Mouse (Mus musculus): ENCODE results near the gene Arglu1. TPM values are rescaled to one million over a fixed set of nuclear protein-coding genes. Genes with fewer than 3 reads are reported as not detected.

The Arglu1 gene
- total RNA-seq (2021): 10 to 100 TPM; 26.0 to 26.8 TPM
- long read RNA-seq, experiment 1, transcript Arglu1-201 (4 exons, 3,197 nt): major isoform, 26 of 33 reads
- long read RNA-seq, experiment 1, partial matches to known transcripts: 0 of 33 reads
- long read RNA-seq, experiment 1, other reads (novel, unspliced or antisense): 7 of 33 reads
- long read RNA-seq, experiment 2, transcript Arglu1-201 (4 exons, 3,197 nt): major isoform, 34 of 49 reads
- long read RNA-seq, experiment 2, partial matches to known transcripts: 0 of 49 reads
- long read RNA-seq, experiment 2, other reads (novel, unspliced or antisense): 12 of 49 reads

- DNase-seq: peak; percentile 98
- intact Hi-C loops (cut with DNase I; ENCODE audit: low total_unique reads): no loop called here
Observed at GRCm38 (mm10) chr8:8690146-8691092, at the start of gene Arglu1. TSS of gene Arglu1 (minus strand) at chr8:8690521.

DNA sequence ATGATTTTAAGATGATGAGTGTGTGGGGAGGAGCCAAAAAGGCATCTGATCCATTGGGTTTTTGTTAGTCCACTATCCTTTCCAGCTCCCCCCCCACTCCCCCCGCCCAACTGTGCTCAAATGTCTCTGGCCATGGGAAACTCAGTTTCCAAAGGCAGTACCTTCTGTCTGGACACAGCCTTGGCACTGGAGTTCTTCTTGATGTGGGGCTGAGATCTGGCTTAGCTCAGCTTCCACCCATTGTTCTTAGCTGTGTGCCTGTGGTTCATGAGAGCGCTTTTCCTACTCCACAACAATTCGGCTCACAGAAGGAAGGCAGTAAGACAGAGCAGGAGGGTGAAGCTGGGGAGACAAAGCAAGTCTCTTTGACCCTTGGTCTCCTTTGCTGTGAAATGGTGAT lies 47.0 kb upstream of the Arglu1 start:
- intact Hi-C loops (cut with DNase I; ENCODE audit: low total_unique reads): no loop called here
- DNase-seq: peak; percentile 5

DNA sequence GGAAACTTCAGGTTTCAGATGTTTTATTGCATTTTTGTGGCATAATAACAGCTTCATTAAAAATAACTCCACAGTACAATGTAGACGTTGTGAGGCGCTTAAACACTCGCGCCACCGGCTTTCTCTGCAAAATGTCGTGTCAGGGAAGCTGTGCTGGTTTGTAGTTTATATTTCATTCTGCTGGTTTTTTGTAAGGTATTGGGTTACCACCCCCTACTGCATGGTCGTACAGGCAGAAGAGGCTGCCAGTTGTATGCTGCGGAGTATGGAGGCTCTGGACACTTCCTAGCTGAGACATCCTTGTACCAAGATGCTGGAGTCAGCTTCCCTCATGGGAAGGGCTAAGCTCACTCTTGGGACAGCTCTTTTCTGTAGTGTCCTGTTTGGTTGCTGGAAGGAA lies 46.5 kb upstream of the Arglu1 start:
- DNase-seq: no peak
- intact Hi-C loops (cut with DNase I; ENCODE audit: low total_unique reads): no loop called here

GRCm38 (mm10) chr8:8733804-8734203 lies 43.5 kb upstream of the Arglu1 start:
- DNase-seq: no peak
- intact Hi-C loops (cut with DNase I; ENCODE audit: low total_unique reads): no loop called here

- no peak for DNase-seq
- intact Hi-C loops (cut with DNase I; ENCODE audit: low total_unique reads): no loop called here
Observed at GRCm38 (mm10) chr8:8728643-8729042, 38.3 kb upstream of the Arglu1 start.

GRCm38 (mm10) chr8:8726547-8726946 lies 36.2 kb upstream of the Arglu1 start:
- intact Hi-C loops (cut with DNase I; ENCODE audit: low total_unique reads): no loop called here
- no peak for DNase-seq

- DNase-seq: no peak
- intact Hi-C loops (cut with DNase I; ENCODE audit: low total_unique reads): no loop called here
Observed at GRCm38 (mm10) chr8:8704813-8705212, 14.5 kb upstream of the Arglu1 start.

DNA sequence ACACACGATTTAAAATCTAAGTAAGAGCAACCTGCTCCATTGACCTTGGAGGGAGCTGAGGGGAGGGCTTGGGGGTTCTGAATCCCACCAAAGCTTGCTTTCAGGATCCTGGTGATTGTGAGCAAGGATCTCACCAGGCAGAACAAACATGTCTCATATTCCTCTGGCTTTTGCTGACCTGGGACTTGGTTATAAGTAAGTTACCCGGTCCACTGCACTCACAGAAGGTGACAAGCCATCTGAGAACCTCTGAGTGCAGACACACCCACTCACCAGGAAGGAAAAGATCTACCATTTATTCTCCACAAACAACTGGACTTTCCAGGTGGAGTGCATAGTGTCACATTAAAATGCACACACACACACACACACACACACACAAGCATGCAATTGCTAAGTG lies 13.3 kb upstream of the Arglu1 start:
- intact Hi-C loops (cut with DNase I; ENCODE audit: low total_unique reads): no loop called here
- DNase-seq: no peak

GRCm38 (mm10) chr8:8700821-8701220 lies 10.5 kb upstream of the Arglu1 start:
- intact Hi-C loops (cut with DNase I; ENCODE audit: low total_unique reads): no loop called here
- no peak for DNase-seq

DNA sequence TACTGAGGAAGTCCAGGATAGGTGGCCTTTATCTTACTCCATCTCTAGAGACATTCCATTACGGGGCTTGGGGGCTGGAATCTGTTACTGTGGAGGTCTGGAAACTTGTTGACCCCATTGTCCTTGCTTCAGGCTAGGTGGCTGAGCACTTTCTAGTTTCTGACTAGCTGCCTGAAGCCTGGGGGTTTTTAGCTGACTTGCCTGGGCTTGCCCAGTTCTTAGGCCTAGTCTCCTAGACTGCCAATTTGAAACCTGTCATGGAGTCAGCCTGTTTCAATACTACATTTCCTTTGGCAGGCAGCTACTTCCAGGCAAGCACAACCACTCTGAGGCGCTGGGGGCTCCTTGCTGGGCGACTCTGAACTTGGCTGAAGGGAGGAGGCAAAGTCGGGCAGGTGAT lies 9.9 kb upstream of the Arglu1 start:
- no peak for DNase-seq
- intact Hi-C loops (cut with DNase I; ENCODE audit: low total_unique reads): no loop called here

GRCm38 (mm10) chr8:8689454-8690145 lies 721 bp downstream of the Arglu1 start:
- intact Hi-C loops (cut with DNase I; ENCODE audit: low total_unique reads): no loop called here

GRCm38 (mm10) chr8:8688823-8689453 lies 1.4 kb downstream of the Arglu1 start:
- intact Hi-C loops (cut with DNase I; ENCODE audit: low total_unique reads): no loop called here
- DNase-seq: no peak

More at GRCm38 (mm10) chr8:8689454-8690145, 721 bp downstream of the Arglu1 start:
- DNase-seq: peak; percentile 70

DNA sequence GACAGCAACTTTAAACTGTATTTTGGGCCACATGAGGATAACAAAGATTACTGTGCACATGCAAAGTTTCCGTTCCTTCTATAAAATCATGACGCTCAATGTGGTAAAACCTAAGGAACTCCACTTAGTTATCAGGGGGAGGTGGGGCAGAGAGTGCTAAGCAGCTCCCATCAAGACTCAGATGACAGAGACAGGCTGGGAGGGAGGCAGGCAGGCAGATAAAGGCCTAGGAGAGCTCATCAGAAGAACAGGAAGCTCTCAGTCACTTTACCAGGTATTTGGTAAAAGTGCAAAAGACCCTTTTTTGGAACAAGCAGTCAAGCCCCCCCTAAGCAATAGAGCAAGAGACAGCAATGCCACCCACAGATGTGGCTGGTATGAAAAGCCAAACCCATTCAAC lies 4.8 kb downstream of the Arglu1 start:
- DNase-seq: no peak
- intact Hi-C loops (cut with DNase I; ENCODE audit: low total_unique reads): no loop called here

DNA sequence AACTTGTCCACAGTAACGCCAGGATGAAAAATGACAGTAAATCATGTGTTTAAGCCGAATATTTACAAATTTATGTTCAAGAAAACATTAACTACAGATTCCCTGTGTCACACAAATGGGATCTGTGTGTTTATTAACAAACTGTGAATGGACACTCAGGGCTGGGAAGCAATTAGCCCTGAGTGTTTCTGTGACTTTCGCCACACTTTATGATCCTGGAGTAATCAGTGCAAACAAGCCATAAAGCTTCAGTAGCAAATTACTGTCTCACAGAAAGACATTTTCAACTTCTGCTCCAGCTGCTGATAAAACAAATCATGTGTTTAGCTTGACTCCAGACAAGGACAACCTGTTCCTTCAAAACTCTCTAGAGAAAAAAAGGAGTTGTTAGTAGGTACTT lies 7.6 kb downstream of the Arglu1 start:
- intact Hi-C loops (cut with DNase I; ENCODE audit: low total_unique reads): no loop called here

GRCm38 (mm10) chr8:8678236-8678635 lies 12.1 kb downstream of the Arglu1 start:
- intact Hi-C loops (cut with DNase I; ENCODE audit: low total_unique reads): no loop called here
- no peak for DNase-seq

More for the DNA sequence above, 7.6 kb downstream of the Arglu1 start:
- DNase-seq: no peak

- intact Hi-C loops (cut with DNase I; ENCODE audit: low total_unique reads): no loop called here
Observed at GRCm38 (mm10) chr8:8674864-8675263, 15.5 kb downstream of the Arglu1 start.

DNA sequence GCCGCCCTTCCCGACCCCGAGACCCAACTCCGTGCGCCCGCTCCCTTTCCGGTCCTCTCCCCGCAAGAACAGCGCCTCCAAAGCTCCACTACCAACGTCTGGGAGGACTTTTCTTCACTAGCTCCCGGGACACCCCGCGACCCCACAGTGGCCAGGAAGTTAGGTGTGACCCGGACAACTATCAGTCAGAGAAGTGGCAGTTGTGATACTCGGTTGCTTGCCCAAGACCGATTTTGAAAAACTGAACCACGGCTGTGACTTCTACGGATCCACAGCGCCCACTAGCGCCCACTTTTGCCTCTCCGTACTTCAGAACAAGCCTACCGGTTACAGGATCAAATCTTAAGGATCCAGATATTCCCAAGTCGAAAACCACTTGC lies 28.6 kb downstream of the Arglu1 start:
- DNase-seq: peak; percentile 85
- intact Hi-C loops (cut with DNase I; ENCODE audit: low total_unique reads): no loop called here

More at GRCm38 (mm10) chr8:8674864-8675263, 15.5 kb downstream of the Arglu1 start:
- DNase-seq: no peak

DNA sequence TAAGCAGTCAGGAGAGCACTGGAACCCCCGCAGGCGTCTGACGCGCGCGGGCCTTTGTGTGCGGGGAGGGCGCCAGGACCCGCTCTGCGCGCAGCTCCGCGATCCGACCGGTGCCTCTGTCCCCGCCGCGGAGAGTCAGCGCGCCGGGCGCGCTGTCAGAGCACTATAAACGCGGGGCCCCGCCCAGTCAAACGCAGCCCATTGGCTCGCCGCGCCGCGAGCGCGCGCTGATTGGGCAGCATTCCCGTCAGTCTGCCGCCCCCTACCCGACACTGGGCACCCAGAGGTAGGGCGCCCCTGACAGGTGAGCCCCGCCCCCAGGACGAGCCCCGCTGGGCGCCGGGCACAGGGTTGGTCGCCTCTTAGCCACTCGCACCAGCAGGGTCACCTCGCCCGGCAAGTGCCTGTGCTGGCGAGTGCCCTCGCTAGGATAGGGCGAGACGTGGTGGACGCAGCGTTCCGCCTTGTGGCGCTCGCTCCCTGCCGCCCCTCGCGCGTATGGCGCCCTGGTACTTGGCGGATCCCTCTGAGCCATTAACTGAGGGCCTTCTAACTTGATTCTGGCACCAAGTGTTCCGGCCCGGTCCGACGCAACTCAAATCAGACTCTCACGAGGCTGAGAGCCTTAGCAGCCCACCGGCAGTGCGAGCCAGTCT lies 29.1 kb downstream of the Arglu1 start, which contains the start of gene Efnb2:
TSS of gene Efnb2 (minus strand) at position 140 of the 656 bp plus-strand sequence.
- DNase-seq: peak; percentile 93
- intact Hi-C loops (cut with DNase I; ENCODE audit: low total_unique reads): no loop called here

All from gastrocnemius, postnatal 14 days (tissue).